In genomic region chr7:34720882-34721649, GRCm38 (mm10) we compare ENCODE assay signal across 9 mouse cellular contexts.
DNase-seq lines count a peak whose midpoint lies in the region; ATAC-seq lines count a peak whose summit lies in the region.
"Had no signal": no experiment of that assay in that cellular context is flagged by ENCODE, and none has a peak within 500 bp of the region (broad histone marks: within the 10 kb centered on the region; RNA-seq: fewer than 3 reads in every experiment).

No protein-coding gene starts in this region.

- no peak overlapping the region for H3K4me2 ChIP-seq in heart, embryonic 11.5 days
- no peak overlapping the region for H3K4me2 ChIP-seq in hindbrain, embryonic 12.5 days (replicated peaks)
- H3K4me2 ChIP-seq in neural tube, embryonic 13.5 days = no peak overlapping the region

- no peaks in the 10 kb centered on the region for H3K9me3 ChIP-seq in heart, embryonic 11.5 days (replicated peaks; ENCODE audit: control insufficient read depth, low read length)
- H3K9me3 ChIP-seq in hindbrain, embryonic 12.5 days (replicated peaks) = no peaks in the 10 kb centered on the region
- no peaks in the 10 kb centered on the region for H3K9me3 ChIP-seq in neural tube, embryonic 13.5 days

- 42% methylated on average over 5 of the region's 5 CpGs for WGBS in heart, embryonic 11.5 days (ENCODE audit: insufficient replicate concordance)
- WGBS in hindbrain, embryonic 12.5 days = 21% methylated on average over 5 of the region's 5 CpGs
- 37% methylated on average over 5 of the region's 5 CpGs for WGBS in neural tube, embryonic 13.5 days

- peak overlapping the region; percentile 75; the same call in 1 of the 2 replicates for H3K27ac ChIP-seq in heart, embryonic 11.5 days (ENCODE audit: low read depth, low read length)
- peak overlapping the region; percentile 68 for H3K27ac ChIP-seq in hindbrain, embryonic 12.5 days
- peak overlapping the region; percentile 73; the same call in 1 of the 2 replicates for H3K27ac ChIP-seq in neural tube, embryonic 13.5 days (replicated peaks)

- intact Hi-C loops in left cerebral cortex, postnatal 14 days (cut with DNase I) = no loop called here

- H3K4me1 ChIP-seq in heart, embryonic 11.5 days (ENCODE audit: control insufficient read depth, insufficient read depth, low read length) = peaks cover 29% of the 10 kb centered on the region
- peaks cover 52% of the 10 kb centered on the region for H3K4me1 ChIP-seq in hindbrain, embryonic 12.5 days
- peaks cover 50% of the 10 kb centered on the region for H3K4me1 ChIP-seq in neural tube, embryonic 13.5 days (replicated peaks)

- no peak overlapping the region for H3K4me3 ChIP-seq in heart, embryonic 11.5 days (ENCODE audit: low read depth, low read length)
- H3K4me3 ChIP-seq in hindbrain, embryonic 12.5 days = no peak overlapping the region
- no peak overlapping the region for H3K4me3 ChIP-seq in neural tube, embryonic 13.5 days

- no peak for ATAC-seq in heart, embryonic 11.5 days (replicated peaks; ENCODE audit: insufficient number of reproducible peaks, low FRiP score, low TSS enrichment)
- peak; percentile 36; the same call in 1 of the 2 replicates for ATAC-seq in hindbrain, embryonic 12.5 days (ENCODE audit: low FRiP score)
- ATAC-seq in neural tube, embryonic 13.5 days (ENCODE audit: low read depth) = no peak

- peaks cover 5% of the 10 kb centered on the region; the same call in 1 of the 2 replicates for H3K27me3 ChIP-seq in heart, embryonic 11.5 days (ENCODE audit: control insufficient read depth, insufficient read depth, low read length)
- H3K27me3 ChIP-seq in hindbrain, embryonic 12.5 days = no peaks in the 10 kb centered on the region
- H3K27me3 ChIP-seq in neural tube, embryonic 13.5 days = no peaks in the 10 kb centered on the region; the same call in 1 of the 2 replicates

- no peak for DNase-seq in heart, adult 9 months (ENCODE audit: low spot score in 2 of 2)
- DNase-seq in lung, postnatal 14 days = peak; percentile 12
- no peak for DNase-seq in lung, postnatal 25 days (ENCODE audit: low spot score)
- no peak for DNase-seq in gastrocnemius, postnatal 4 days (ENCODE audit: low spot score in 2 of 2)
- no peak for DNase-seq in left cerebral cortex, postnatal 14 days (ENCODE audit: low spot score in 2 of 2)
- DNase-seq: right cerebral cortex, adult 18-20 months had no signal

- no peaks in the 10 kb centered on the region for H3K36me3 ChIP-seq in heart, embryonic 11.5 days (ENCODE audit: control insufficient read depth, insufficient read depth, low read length)
- H3K36me3 ChIP-seq in hindbrain, embryonic 12.5 days = no peaks in the 10 kb centered on the region
- no peaks in the 10 kb centered on the region for H3K36me3 ChIP-seq in neural tube, embryonic 13.5 days

- H3K9ac ChIP-seq in heart, embryonic 11.5 days (ENCODE audit: low read depth, low read length) = 0 out of 2 replicates have a peak overlapping the region, but pooled peaks have one; percentile 8
- H3K9ac ChIP-seq in hindbrain, embryonic 12.5 days = peak overlapping the region; percentile 13; the same call in 1 of the 2 replicates
- peak overlapping the region; percentile 43; the same call in 1 of the 2 replicates for H3K9ac ChIP-seq in neural tube, embryonic 13.5 days
